Mouse (Mus musculus) midbrain, embryonic 10.5 days (tissue): ENCODE measurements around the gene Aup1. TPM values are rescaled to one million over a fixed set of nuclear protein-coding genes. Genes with fewer than 3 reads are reported as not detected.

Experiments used
- DNase-seq: peaks from one replicate; pipeline ENCODE4 v3.0.0-alpha.2; 2017; ENCODE audit warnings: low spot score
- H3K27ac ChIP-seq: fragments of 300-500 bp; sonication (generic); replicated peaks from 2 replicates; pipeline ENCODE4 v1.5.1; 2016; ENCODE audit warnings: mild to moderate bottlenecking
- H3K27me3 ChIP-seq: fragments of 300-500 bp; sonication (generic); 2 replicates; pipeline ENCODE4 v1.6.1; 2016; ENCODE audit warnings: low read depth, mild to moderate bottlenecking; ENCODE audit not compliant: poor library complexity, severe bottlenecking
- H3K36me3 ChIP-seq: fragments of 300-500 bp; sonication (generic); 2 replicates; pipeline ENCODE4 v1.6.1; 2016; ENCODE audit warnings: mild to moderate bottlenecking, moderate library complexity
- H3K4me1 ChIP-seq: fragments of 300-500 bp; sonication (generic); 2 replicates; pipeline ENCODE4 v1.6.1; 2016
- H3K4me3 ChIP-seq: fragments of 300-500 bp; sonication (generic); 2 replicates; pipeline ENCODE4 v1.5.1; 2016; ENCODE audit warnings: mild to moderate bottlenecking, moderate library complexity
- H3K9me3 ChIP-seq: fragments of 300-500 bp; sonication (generic); replicated peaks from 2 replicates; pipeline ENCODE4 v1.6.1; 2016; ENCODE audit warnings: mild to moderate bottlenecking
- whole genome bisulfite sequencing: fragments of 180-500 bp; shearing (Covaris S2); methylation state at CpG from one replicate; pipeline ENCODE4 v1.1.7; 2016; 5-methylcytosine and 5-hydroxymethylcytosine counted together
- microRNA counts: library from miRNA; unstranded; fragments of <30 nt; microRNA quantifications from one replicate; lab custom pipeline; 2017
- microRNA-seq: library from miRNA; unstranded; fragments of <30 nt; microRNA quantifications from one replicate; pipeline ENCODE4, GENCODE M21; 2017
- polyA plus RNA-seq: library from polyadenylated mRNA; unstranded; fragments of >200 nt; fragmentation: Nextera tagmentation; extraction: Ambion mirVana; gene quantifications from 2 replicates; pipeline ENCODE4 v1.2.1, GENCODE M21; 2016

Aup1 gene
- polyA plus RNA-seq, 1 experiment from 2014 or later: 162 TPM

DNA sequence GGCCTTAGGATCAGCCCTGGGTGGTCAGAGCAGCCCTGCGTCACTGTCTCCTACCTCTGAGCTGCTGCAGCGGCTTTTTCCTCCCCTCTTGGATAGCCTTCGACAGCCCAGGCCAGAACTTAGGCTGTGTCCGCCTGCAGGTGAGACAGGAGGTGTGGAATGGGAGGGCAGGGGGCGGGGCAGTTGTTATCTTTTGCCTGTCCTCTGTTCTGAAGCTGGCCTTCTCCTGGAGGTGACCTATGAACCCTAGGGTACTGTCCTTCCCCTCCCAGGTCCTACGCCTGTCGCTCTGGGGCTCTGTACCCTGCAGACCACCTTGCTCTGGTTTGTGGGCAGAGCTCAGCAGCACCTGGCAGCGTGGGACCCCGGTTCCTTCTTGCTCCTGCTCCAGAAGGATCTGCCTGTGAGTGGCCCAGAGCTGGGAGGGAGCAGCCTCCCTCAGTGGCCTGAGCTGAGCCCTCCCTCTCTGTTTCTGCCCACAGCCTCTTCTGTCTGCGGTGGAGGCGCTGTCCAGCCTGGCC lies 48.9 kb downstream of the Aup1 start:
- Histone ChIP-seq H3K36me3 (peaks cover 15% of the 10 kb centered on the region), H3K9me3 (no peaks in the 10 kb centered on the region), H3K4me1 (peaks cover 38% of the 10 kb centered on the region), H3K27me3 (peaks cover 26% of the 10 kb centered on the region), H3K27ac (no peak overlapping the region), H3K4me3 (peak overlapping the region; percentile 68)
- no peak for DNase-seq
- WGBS: 36% methylated on average over 11 of the region's 11 CpGs

- H3K36me3 ChIP-seq: peaks cover 15% of the 10 kb centered on the region
- peaks cover 43% of the 10 kb centered on the region for H3K4me1 ChIP-seq
- WGBS: 77% methylated on average over 4 of the region's 4 CpGs
- H3K9me3 ChIP-seq: no peaks in the 10 kb centered on the region
- peaks cover 26% of the 10 kb centered on the region for H3K27me3 ChIP-seq
- H3K27ac ChIP-seq: no peak overlapping the region
- H3K4me3 ChIP-seq: no peak overlapping the region
- DNase-seq: no peak
Observed at GRCm38 (mm10) chr6:83104158-83104557, 49.8 kb downstream of the Aup1 start.

MicroRNAs encoded within 50 kb of the gene (microRNA counts, 519-probe panel; counts per million panel counts)
- not detected for microRNA mmu-miR-3470a+mmu-miR-3470b (lab: Ali Mortazavi, UCI)

Small RNA genes within 50 kb of the gene (microRNA-seq; reads per million reads assigned to microRNA genes)
- not detected for gene Mir3470a
- gene Mir7040: not detected

Other genes starting within 250 kb of the Aup1 start
- 2.0 and 2.4 TPM in 2 replicates for gene Sema4f, start 114.8 kb upstream of the Aup1 start, polyA plus RNA-seq
- gene M1ap, start 107.6 kb upstream of the Aup1 start, polyA plus RNA-seq: 0.09 and 0.23 TPM in 2 replicates
- 8.8 and 9.9 TPM in 2 replicates for gene Dok1, start 21.1 kb upstream of the Aup1 start, polyA plus RNA-seq
- 7.9 and 9.3 TPM in 2 replicates for gene Loxl3, start 20.3 kb upstream of the Aup1 start, polyA plus RNA-seq
- 79.7 and 82.7 TPM in 2 replicates for gene Htra2, start 752 bp downstream of the Aup1 start, polyA plus RNA-seq
- 1.8 and 2.0 TPM in 2 replicates for gene Dqx1, start 3.3 kb downstream of the Aup1 start, polyA plus RNA-seq
- gene Tlx2, start 15.8 kb downstream of the Aup1 start, polyA plus RNA-seq: 0.79 TPM in 1 of 2 replicates, not detected in the other
- gene Pcgf1, start 23.3 kb downstream of the Aup1 start, polyA plus RNA-seq: 36.5 and 37.7 TPM in 2 replicates
- 0.29 and 0.73 TPM in 2 replicates for gene Lbx2, start 31.8 kb downstream of the Aup1 start, polyA plus RNA-seq
- 2.0 and 3.1 TPM in 2 replicates for gene Ccdc142, start 47.1 kb downstream of the Aup1 start, polyA plus RNA-seq
- gene Gm42688, start 47.1 kb downstream of the Aup1 start, polyA plus RNA-seq: 2.4 and 3.1 TPM in 2 replicates
- gene Mrpl53, start 54.5 kb downstream of the Aup1 start, polyA plus RNA-seq: 148 and 153 TPM in 2 replicates
- gene Mogs, start 61.0 kb downstream of the Aup1 start, polyA plus RNA-seq: 31.8 and 33.7 TPM in 2 replicates
- 138 and 180 TPM in 2 replicates for gene Wbp1, start 67.0 kb downstream of the Aup1 start, polyA plus RNA-seq
- 18.2 and 18.7 TPM in 2 replicates for gene Ino80b, start 70.9 kb downstream of the Aup1 start, polyA plus RNA-seq
- 35.3 and 39.7 TPM in 2 replicates for gene Rtkn, start 80.9 kb downstream of the Aup1 start, polyA plus RNA-seq
- 13.0 and 14.6 TPM in 2 replicates for gene Wdr54, start 101.9 kb downstream of the Aup1 start, polyA plus RNA-seq
- 1.9 and 2.0 TPM in 2 replicates for gene 1700003E16Rik, start 101.9 kb downstream of the Aup1 start, polyA plus RNA-seq
- 105 and 128 TPM in 2 replicates for gene Dctn1, start 111.4 kb downstream of the Aup1 start, polyA plus RNA-seq
- gene Slc4a5, start 165.3 kb downstream of the Aup1 start, polyA plus RNA-seq: 0.67 and 0.79 TPM in 2 replicates